Mouse (Mus musculus) cerebellum, adult 9-10 months (tissue): ENCODE results near the gene Med27.

Experiments
- DNase-seq: peaks from one replicate; pipeline ENCODE4 v3.0.0; 2022

Gene Med27

DNA sequence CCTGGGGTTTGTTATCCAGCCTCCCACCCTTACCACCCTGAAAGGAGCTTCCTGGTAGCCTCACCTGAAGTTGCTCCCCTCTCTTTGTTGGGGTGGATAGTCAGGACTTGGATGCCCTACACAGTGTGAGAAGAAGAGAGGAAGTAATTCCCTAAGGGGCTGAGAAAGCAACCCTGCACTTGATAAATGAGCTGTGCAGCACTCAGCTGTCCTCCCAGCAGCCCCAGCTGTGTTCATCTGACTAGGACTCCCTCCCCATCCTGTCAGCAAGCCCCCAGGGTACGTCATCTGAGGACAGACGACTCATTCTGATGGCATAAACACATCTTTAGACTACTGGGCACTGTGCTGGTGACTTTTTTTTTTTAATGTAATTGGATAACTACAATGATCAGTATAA, 127.3 kb downstream of the Med27 start:
- no peak for DNase-seq

DNA sequence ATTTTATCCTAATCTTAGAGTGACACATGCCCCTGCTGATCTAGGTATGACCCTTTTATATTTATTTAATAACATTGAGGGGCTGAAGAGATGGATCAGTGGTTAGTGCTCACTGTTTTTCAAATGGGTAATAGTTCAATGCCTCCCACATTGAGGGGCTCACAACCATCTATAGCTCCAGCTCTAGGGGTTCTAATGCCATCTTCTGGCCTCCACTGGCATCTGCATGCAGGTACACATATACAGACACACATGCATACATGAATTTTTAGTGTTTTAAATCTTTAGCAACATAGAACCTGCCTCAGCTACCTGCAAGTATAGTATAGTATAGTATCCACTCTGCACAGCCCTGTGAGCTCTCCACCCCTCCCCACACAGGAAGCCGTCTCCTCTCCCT, 130.1 kb downstream of the Med27 start:
- no peak for DNase-seq

DNA sequence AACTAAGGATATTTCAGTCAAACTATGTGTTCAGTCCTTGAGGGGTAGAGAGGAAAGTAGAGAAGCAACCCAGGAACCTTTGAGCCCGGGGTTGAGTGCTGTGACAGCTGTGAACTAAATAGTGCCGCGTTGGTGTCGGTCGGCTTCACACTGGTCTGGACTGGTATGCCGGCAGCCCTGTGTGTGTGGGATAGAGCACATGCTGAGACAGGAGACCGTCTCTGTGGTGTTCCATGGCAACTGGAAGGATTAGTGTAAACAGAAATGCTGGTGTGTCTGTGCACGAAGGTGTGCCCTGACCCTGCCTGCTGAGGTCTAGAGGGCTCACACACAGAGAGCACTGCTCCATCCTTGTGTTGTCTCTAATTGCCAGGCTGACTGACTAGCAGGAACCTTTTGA, 135.2 kb downstream of the Med27 start:
- DNase-seq: no peak

DNA sequence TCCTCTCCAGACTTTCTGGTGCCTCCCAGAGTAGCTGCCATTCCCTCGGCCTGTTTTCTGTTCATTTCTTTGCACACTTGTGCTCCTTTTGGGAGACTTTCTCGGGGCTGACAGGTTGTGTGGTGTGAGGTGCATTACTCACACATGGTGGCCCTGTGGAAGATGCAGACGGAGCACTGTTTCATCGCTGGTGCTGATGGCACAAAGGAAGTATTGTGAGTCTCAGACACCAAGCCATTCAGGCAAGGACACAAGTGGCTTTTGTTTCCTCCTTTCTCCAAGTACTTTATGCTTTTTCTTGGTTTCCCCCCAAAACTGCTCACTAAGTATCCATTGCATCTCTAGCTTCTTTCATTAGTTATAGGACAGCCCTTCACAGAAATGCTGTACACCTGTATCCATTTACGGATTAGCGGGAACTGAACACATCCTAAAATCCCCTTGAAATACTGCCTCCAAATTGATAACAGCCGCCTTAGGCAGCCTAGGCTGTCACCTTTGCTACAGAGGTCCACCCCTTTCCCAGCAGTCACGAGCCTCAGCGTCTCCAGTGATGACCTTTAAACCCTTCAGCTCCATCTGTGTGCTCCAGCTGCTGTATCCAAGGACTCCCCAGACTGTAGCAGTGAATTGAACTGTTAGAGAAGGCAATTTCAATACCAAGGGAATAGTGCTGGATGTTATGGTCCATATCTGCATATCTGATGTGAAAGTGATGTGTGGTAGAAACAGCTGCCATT, 136.5 kb downstream of the Med27 start:
- no peak for DNase-seq

DNA sequence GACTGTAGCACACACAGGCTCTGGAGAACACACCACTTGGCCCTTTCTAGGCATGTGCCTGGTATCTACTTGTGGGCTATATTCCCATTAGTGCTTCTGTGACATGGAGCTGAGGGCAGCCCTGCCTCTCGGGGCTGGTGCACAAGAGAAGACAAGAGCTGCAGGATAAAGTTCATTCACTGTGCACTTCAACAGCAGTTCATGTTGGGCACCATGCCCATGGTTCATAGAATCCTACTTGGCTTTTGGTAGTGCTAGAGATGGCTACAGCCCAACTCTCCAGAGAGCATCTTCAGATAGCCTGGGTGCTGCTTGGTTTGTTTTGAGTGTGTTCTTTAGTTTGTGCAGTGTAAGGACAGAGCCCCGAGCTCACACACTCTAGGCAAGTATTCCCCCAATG, 138.9 kb downstream of the Med27 start:
- no peak for DNase-seq

DNA sequence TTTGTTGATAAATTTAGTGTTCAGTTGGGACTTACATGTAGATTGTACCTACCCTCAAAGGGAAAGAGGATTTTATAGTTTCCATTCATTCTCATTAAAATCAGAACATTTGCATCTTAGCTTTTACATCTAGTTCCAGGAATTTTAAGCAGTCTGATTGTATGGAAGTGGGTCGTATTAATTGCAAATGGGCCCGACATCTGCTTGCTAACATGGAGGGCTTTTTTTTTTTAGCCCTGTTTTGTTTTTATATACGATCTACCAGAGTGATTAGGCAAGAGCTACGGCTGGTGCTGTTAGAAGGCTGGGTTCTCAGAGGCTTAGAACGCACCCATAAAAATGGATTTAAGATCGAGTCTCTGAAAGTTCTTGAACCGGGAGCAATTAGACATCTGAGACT, 139.9 kb downstream of the Med27 start:
- DNase-seq: no peak

DNA sequence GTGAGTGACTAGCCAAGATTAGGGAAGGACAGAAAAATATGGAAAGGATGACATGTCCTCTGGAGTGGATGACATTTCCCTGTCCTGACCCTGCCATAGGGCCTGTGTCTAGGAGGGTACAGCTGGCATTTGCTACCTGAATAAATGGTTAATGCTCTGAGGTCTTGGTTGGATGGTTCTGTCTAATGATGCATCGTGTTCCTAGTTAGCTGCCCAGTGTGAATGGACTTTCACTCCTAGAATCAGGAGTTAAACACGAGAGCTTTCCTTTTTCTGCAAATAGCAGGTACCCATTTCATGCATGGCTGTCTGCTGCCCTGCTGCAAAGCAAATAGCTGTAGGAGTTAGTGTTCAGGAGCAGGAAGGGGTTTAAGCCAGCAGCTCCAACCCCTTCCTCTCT, 141.0 kb downstream of the Med27 start:
- no peak for DNase-seq

DNA sequence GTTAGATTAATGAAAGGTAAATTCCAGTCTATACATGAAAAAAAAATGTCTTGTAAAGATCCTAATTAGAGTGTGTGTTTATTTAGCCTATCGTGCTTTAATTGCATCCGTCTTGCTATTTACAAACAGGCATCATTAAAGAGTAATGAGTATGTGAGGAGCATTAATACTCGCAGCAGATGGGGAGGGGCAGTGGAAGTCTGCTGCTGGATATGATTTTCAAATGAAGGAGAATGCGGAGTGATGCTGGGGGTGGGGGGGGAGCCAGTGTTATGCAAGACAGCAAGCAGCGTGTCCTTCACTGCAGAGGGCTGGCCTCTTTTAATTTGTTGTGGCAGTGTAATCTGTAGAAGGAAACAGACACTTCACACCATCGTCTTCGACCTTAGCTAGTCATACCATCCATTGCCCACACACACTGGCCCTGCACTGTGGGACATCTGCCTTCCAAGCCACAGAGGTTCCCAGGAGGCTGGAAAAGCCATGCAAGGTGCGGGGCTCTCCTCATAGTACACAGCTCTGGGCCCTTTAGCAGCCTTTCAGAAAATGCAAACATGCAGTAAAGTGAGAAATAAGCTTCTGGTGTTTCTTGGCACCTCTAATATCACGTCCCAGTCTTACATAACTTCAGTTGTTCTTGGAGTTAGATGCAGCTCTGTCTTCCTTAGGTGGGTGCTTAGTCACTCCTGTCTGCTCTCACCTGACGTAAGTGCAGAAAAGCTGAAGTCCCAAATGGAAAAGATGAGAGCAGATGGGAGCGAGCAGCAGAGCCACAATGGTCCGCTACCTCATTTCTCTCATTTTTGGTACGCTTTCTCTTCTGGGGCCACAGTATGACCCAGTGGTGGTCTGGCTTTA, 142.0 kb downstream of the Med27 start:
- no peak for DNase-seq

DNA sequence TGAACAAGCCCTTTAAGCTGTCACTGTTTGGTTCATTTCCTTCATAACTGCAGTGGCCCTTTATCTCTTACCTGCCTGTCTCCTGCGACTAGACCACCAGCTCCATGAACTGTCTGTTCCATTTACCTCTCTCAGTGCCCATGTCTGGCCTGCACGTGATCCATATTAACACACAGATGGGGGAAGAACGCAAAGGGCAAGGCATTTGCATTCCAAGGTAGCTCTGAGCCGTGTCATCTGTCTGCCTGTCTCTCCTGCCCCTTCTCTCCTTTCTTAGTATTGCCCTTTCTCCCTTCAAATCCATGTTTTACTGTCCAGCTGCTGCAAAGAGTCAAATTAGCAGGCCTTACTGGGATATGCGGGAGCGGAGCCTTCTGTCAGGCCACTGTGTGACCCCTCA, 145.0 kb downstream of the Med27 start:
- no peak for DNase-seq

DNA sequence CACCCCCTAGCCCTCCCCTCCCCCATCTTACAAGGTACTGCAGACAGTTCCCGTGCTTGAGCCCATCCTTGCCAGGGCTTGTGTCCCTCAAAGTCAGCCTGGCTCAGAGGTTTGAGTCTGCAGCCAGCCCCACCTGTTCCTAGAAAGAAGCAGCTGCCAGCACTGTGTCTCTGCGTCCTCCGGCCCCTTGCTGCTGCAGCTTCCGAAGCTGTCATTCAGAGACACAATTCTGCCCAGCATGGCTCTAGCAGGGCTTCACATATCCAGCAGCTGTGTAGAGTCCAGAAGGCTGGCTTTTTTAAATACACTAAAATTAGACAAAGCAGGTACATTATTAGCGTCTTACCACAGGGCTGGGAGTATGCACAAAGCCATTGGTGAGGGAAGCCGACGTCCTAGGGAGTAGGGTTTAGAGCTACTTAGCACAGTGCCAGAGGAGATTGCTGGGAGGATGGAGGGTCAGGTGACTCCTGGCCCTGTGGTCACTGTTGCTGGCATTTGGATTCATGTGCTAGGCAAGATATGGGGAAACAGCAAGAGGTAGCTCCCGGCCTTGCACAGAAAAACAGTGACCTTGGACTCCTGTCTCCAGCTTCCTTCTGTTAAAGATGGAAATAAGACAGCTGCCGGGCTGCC, 146.9 kb downstream of the Med27 start:
- DNase-seq: peak; percentile 21

DNA sequence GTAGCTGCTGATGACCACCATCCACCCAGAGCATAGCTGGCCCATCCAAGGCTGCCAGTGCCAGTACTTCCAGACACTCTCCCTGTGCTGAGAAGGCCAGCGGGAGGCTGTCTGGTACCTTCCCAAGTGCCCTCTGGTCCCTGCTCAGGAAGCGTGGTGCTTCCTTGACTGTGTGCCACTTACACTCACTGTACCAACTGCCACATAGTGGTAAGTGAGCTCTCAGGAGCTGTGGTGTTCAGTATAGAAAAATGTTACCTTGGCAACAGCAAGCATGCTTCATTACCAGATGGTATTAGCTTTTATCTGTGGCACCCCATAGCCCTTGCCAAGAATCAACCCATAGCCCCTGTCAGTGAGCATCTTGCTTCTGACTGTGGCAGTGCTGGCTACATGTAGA, 148.7 kb downstream of the Med27 start:
- peak; percentile 50 for DNase-seq

DNA sequence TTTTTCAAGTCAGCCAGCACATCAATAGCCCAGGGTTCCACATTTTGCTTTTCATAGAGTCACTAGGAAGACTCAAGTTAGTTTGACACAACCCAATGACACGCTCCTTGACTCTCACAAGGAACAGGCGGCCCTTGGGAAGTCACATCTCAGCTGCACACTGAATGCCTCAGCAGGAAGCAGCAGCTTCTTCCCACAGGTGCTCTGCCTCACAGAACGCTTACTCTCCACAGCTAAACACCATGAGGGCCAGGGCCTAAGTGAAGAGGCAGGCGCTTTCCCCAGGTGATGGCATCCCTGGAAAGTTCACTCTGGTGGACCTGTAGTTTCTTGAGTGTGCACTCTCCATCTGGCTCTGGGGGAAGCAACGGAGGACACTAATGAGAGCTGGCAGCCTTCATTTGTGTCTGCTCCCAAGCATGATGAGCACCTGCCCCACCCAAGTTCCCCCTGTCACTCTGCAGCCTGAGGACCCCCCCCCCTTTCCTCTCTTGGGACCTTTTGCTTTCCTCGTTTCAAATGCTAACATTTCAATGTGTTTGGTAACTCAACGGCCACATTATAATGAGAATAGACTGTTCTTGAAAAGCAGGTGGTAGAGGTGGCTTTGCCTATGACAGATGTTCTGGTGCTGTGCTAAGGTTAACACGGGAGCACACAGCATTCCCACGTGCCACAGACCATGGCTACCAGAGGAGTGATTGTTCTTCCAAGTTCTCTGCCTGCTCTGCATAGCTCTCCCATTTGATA, 154.2 kb downstream of the Med27 start:
- DNase-seq: no peak

DNA sequence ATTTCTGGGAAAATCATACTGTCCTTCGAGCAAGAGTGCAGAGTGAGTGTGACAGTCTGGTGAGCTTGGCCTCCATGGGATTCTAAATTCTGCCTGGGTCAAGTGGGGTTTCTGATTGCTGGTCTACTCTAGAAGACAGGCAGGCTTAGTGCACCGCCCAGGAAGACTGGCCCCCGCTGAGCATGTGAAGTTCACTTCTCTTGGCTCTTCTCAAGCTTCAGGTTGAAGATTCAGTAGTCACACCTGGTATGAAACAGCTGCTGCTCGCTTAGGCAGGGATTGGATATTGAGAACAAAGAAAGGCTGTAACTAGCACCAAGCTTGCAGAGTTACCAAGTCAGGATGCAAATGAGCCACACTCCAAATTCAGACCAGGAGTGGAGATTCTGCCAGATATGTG, 154.8 kb downstream of the Med27 start:
- DNase-seq: no peak

DNA sequence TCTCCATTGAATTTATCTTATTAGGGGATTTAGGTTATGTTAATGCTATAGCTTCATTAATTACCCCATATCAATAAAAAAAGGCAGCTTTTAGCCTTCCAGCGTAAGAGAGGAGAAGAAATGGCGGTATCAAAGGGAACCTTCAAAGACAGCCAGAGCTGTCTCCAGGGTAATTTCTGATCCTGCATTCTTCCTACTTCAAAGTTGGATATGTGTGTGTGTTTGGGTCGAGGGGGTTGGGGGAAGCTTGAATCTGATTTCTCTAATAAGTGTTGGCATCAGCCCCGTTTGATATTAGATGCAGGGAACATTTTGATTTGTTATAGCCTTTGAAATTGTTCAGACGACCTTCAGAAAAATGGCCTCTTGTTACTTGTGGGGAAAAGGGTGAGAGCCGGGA, 158.2 kb downstream of the Med27 start:
- no peak for DNase-seq

DNA sequence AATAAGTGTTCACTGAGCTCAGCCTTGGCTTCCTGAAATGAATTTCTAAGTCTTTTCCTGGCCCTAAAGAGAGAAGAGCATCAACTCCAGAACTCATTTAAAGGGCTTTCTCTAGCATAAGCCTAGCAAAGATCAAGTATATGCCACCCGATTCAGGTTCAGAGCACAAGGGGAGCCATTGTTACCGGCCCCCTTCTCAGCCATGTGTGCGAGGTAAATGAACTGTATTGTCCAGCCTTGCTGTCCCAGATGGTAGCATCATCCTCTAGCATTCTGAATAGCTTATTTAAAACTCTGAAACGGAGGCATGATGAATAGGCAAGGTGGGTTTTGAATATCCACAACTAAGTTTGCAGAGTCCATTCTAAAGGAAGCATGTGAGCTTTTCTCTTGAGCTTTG, 159.8 kb downstream of the Med27 start:
- DNase-seq: no peak

DNA sequence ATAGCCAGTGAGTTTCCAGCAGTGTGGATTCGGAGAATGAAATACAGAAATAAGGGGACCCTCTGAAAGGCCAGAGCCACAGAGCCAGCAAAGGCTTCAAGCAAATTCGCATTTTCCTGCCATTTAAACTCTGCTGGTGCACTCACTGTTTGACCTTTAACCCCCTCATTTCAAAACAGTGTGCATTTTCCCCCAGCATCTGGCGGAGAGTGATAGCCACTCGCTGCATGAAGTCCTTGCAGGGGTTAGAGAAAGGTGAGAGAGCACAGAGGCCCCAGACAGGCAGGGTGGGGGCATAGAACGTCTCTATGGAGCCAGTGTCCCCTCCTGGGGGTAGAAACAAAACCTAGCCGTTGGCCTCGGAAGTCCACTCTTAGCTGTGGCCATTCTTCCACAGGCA, 166.5 kb downstream of the Med27 start:
- no peak for DNase-seq

DNA sequence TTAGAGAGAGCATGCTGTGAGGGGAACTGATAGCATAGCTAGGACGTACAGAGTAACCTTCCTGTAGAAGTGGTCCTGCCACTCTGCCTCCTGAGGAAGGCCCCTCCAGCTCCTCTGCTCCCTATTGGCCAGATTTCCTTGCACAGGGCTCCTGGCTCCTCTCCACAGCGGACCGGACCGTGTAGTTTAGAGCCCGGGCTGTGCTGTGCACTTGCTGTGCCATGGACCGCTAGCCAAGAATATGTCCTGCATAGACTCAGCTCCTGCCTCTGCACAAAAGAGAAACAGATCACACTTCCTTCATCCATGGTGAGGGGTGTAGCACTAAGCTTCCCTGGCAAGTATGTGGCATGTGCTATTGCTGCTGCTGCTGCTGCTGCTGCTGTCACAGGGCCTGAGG, 168.2 kb downstream of the Med27 start:
- no peak for DNase-seq

DNA sequence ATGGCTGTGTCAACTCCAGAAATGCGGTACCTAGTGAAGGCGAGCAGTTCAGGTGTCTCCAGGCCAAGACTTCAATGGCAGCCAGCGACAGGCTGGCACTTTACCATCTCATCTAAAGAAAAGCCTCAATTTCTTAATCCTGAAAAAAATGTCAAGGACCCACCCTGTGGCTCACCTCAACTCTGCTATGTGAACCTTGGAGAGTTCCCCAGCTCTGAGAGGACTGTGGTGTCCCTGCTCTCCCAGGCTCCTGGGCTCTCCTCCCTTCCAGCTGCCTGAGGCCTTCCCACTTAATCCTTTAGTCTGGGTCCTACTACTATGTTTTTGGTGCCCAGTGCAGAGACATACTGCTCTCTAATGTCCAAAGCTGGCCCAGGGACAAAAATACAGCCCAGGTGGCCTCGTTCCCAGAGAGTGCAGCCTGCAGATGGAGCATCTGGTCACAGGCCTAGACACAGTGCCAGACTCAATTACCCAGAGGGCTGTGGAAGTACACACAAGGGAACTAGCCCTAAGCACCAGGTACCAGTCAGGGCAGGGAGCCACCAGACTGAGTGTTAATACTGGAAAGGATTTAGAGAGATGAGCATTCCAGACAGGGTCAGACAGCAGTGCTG, 169.3 kb downstream of the Med27 start:
- DNase-seq: peak; percentile 89

DNA sequence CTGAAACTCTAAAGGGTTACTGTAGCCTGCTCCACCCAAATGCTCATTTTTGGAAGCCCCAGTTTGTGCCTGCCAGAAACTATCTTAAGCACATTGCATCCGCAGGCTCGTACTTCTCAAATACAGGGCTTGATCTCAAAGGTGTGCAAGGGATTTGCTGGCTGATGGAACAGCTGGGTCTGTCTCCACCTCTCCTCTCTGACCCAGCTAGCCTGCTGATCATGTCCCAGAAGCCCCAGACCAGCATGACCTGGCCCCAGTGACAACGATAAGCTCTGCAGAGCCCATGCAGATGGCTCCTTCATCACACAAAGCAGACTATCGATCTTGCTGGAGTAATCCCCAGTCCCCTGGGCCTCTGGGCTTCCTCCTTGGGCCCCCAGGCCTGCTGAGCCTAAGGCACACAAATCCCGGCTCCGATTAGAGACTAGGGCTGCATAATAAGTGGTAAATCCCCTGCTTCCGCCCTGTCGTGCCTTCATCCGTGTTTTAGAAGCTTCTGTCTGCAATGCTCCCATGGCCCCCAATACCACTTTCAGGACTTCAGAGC, 170.1 kb downstream of the Med27 start:
- no peak for DNase-seq

DNA sequence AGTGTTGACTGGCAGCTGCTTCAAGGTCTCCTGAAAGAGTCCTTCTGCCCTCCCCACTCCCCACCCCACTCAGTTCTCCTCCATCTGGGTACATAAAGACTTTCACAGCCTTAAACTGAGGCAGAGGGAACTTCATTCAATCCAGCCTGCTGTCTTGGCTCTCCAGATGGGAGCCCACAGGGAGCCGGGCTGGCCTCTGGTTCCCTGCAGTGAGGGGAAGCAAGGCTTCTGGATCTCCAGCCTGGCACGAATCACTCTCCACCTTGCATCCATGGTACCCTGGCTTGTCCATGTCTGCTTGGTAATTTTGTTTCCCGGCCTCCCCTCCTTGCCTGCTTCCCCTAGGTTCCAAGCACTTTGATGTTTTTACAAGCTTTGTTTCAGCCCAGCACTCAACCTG, 172.8 kb downstream of the Med27 start:
- peak; percentile 48 for DNase-seq

DNA sequence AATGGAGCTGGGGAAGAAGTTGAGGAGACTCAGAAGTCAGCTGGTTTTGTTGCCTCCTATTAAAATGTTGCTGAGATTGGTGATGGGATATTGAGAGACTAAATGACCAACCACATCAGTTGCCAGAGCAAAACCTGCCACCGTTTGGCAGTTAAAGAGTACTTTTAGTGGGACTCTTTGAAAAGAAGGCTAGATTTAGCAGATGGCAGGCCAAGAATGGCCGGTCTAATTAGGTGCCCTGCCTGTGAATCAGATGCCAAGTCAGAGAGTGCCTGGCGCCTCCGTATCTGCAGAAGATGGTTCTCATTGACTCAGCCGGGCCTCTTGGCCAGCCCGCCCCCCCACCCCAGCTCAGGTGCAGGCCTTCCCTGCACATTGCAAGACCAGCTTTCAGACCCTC, 173.6 kb downstream of the Med27 start:
- DNase-seq: peak; percentile 46

DNA sequence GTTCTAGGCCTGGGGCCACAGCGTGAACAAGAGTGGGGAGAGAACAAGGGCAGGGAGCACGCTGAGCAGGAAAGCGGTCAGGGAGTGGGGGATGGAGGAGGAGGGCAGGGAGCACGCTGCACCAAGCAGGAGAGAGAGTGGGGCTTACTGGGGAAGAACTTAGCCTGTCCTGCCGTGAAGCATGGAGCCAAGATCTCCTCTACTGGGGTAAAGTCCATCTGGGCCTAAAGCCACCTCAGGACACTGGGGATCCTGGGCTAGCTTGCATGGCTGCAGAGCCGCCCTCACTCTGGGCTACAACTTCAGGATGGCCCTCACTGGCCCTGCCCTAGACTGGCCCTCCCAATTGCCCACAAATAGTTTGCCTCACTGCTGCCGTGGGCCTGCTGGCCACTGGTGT, 174.9 kb downstream of the Med27 start:
- no peak for DNase-seq
